Mouse (Mus musculus) lung, embryonic 15.5 days (tissue): Measurements from ENCODE around the gene Npl. TPM values are rescaled to one million over a fixed set of nuclear protein-coding genes. Genes with fewer than 3 reads are reported as not detected.
A peak's percentile ranks its signal among the peaks of the same experiment; 100 is the strongest.
"Not testable (repeated sequence)": the region's sequence is repeated elsewhere in the genome, so short reads cannot be mapped to it uniquely, and the experiment has no call there.

Source experiments
- ATAC-seq: fragments of 200-750 bp; cut with Nextera tagmentation; 2 replicates; pipeline ENCODE4 v1.8.0; 2017; ENCODE audit warnings: moderate number of reproducible peaks, borderline replicate concordance; ENCODE audit not compliant: low FRiP score, low TSS enrichment; ENCODE audit errors: extremely low read depth
- H3K27ac ChIP-seq: fragments of 300-500 bp; sonication (generic); 2 replicates; pipeline ENCODE4 v1.5.1; 2015; ENCODE audit warnings: moderate library complexity, mild to moderate bottlenecking, inconsistent platforms
- H3K27me3 ChIP-seq: fragments of 300-500 bp; sonication (generic); 2 replicates; pipeline ENCODE4 v1.6.1; 2015; ENCODE audit warnings: inconsistent platforms
- H3K36me3 ChIP-seq: fragments of 300-500 bp; sonication (generic); 2 replicates; pipeline ENCODE4 v1.6.1; 2015; ENCODE audit warnings: inconsistent platforms
- H3K4me1 ChIP-seq: fragments of 300-500 bp; sonication (generic); 2 replicates; pipeline ENCODE4 v1.6.1; 2015; ENCODE audit warnings: inconsistent platforms
- H3K4me2 ChIP-seq: fragments of 300-500 bp; sonication (generic); 2 replicates; pipeline ENCODE4 v1.6.1; 2015; ENCODE audit warnings: inconsistent platforms, mild to moderate bottlenecking, moderate library complexity
- H3K4me3 ChIP-seq: fragments of 300-500 bp; sonication (generic); 2 replicates; pipeline ENCODE4 v1.5.1; 2015; ENCODE audit warnings: mild to moderate bottlenecking, inconsistent platforms
- H3K9ac ChIP-seq: fragments of 300-500 bp; sonication (generic); 2 replicates; pipeline ENCODE4 v1.6.1; 2015; ENCODE audit warnings: inconsistent platforms
- H3K9me3 ChIP-seq: fragments of 300-500 bp; sonication (generic); 2 replicates; pipeline ENCODE4 v1.6.1; 2016; ENCODE audit warnings: inconsistent platforms
- WGBS: fragments of 180-500 bp; shearing (Covaris S2); methylation state at CpG from one replicate; pipeline ENCODE4 v1.1.7; 2015; 5-methylcytosine and 5-hydroxymethylcytosine counted together
- polyA plus RNA-seq: library from polyadenylated mRNA; unstranded; fragments of >200 nt; fragmentation: Nextera tagmentation; extraction: Ambion mirVana; gene quantifications from 2 replicates; pipeline ENCODE4 v1.2.1, GENCODE M21; 2015

Npl gene
- polyA plus RNA-seq, 1 experiment from 2014 or later, result 7.4 TPM

DNA sequence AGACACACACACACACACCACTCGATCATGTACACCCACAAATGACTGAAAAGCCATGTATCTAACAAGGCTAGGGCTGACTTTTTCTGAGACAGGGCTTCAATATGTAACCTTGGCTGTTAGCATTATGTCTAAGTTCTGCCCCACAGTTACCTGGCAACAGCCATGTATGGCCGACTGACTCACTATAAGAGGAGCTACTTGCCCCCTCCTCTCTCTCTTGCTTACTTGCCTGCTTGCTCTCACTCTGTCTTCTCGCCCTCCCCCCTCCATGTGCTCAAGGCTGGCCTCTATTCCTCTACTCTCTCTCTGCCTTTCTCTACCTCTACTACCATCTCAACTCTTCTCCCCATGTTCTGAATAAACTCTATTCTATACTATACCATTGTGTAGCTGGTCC, 9.1 kb downstream of the Npl start:
- Histone ChIP-seq H3K4me3 (no peak overlapping the region), H3K27me3 (no peaks in the 10 kb centered on the region), H3K9me3 (no peaks in the 10 kb centered on the region), H3K27ac (no peak overlapping the region), H3K4me2 (no peak overlapping the region), H3K9ac (no peak overlapping the region), H3K36me3 (no peaks in the 10 kb centered on the region), H3K4me1 (peaks cover 7% of the 10 kb centered on the region)
- 64% methylated on average over 3 of the region's 3 CpGs for WGBS
- no peak for ATAC-seq

DNA sequence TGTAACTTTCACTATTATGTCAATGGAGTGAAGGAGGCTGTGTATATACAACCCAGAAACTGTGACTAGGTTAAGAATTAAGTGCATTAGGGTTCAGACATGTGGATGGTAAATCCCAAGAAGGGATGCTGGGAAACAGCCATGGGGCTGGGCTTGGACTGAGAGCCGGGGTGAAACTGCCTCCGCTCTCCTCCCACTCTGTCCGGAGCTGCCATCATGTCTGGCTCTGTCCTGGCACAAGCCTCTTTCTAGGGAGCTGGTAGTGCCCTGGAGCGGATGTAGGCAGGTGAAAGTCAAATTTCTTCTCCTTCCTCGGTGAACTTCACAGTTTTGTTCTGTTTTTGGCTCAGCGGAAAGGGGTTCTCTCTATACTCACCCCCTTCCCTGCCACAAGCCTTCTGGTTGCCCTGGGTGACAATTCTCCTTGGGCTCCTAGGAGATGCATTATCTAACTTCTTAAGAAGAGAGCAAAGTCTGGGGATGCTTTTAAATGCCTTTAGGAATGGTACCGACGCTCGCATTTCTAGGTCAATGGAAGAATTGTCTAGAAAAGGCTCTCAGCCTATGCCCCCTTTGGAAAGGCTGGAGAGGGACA, 10.0 kb downstream of the Npl start:
- H3K4me1 ChIP-seq, result peaks cover 7% of the 10 kb centered on the region
- H3K4me3 ChIP-seq, result no peak overlapping the region
- H3K27me3 ChIP-seq, result no peaks in the 10 kb centered on the region
- H3K9me3 ChIP-seq, result no peaks in the 10 kb centered on the region
- ATAC-seq, result no peak
- H3K27ac ChIP-seq, result no peak overlapping the region
- H3K4me2 ChIP-seq, result no peak overlapping the region
- WGBS, result 76% methylated on average over 9 of the region's 9 CpGs
- no peak overlapping the region for H3K9ac ChIP-seq
- no peaks in the 10 kb centered on the region for H3K36me3 ChIP-seq

DNA sequence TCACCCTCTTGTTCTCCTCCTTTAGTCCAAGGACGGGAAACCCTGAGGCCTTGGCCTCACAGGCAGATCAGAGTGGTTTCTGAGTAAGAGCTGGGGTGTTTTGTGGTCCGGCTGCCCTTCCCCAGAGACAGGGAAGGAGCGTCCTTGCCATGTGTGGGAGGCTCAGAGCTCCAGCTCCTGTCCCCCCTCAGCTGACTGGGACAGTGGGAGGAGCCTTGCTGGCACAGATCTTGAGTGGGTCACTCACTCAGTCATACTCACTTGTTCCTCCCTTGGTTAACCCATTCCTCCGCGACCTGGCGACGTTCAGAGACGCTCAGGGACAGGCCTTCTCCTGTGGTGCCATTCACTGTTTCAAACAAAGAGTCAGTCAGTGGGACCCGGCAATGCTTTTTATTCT, 14.2 kb downstream of the Npl start:
- no peak for ATAC-seq
- H3K36me3 ChIP-seq, result no peaks in the 10 kb centered on the region
- peaks cover 5% of the 10 kb centered on the region for H3K4me1 ChIP-seq
- no peaks in the 10 kb centered on the region for H3K27me3 ChIP-seq
- 69% methylated on average over 9 of the region's 9 CpGs for WGBS
- H3K9ac ChIP-seq, result no peak overlapping the region
- H3K9me3 ChIP-seq, result no peaks in the 10 kb centered on the region
- H3K4me3 ChIP-seq, result no peak overlapping the region
- H3K4me2 ChIP-seq, result no peak overlapping the region
- H3K27ac ChIP-seq, result no peak overlapping the region

DNA sequence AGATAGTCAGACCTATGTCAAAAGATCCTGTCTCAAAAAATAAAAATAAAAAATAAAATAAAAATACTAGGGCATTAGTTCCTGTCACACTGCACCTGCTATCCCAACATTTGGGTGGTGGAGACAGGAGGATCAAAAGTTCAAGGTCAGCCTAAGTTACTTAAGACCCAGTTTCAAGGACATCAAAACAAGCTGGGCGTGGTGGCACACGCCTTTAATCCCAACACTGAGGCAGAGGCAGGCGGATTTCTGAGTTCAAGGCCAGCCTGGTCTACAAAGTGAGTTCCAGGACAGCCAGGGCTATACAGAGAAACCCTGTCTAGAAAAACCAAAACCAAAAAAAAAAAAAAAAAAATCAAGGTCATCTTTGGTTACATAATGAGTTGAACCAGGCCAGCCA, 16.9 kb downstream of the Npl start:
- H3K36me3 ChIP-seq, H3K9ac ChIP-seq, H3K4me3 ChIP-seq, H3K27ac ChIP-seq, H3K9me3 ChIP-seq, H3K4me1 ChIP-seq, H3K27me3 ChIP-seq, ATAC-seq: not testable (repeated sequence)
- WGBS, result 95% methylated on average over 3 of the region's 3 CpGs
- H3K4me2 ChIP-seq, result 0 out of 2 replicates have a peak overlapping the region, but pooled peaks have one; percentile 53

DNA sequence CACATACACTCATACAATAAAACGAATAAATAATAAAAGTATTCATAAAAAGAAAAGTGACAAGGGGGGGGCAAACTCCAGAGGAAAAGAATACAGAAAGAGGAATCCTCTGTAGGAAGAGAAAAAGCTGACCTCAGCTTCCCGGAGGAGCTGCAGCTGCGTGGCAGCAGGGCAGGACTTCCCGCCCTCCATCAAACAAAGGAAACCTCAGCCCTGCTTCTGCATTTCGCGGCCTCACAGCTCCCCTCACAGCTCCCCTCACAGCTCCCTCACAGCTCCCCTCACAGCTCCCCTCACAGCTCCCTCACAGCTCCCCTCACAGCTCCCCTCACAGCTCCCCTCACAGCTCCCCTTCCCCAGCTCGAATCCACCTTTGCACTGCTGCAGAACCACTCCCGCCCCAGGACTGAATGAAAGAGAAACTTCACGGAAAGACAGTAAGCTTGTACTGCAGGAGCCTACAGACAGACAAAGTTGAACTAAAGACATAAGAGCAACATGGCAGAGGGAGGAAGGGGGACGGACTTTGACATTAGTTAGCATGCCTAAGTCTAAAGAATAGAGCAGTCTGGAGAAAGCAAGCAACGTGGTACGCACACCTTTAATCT, 17.5 kb downstream of the Npl start:
- H3K36me3 ChIP-seq, result no peaks in the 10 kb centered on the region
- H3K4me1 ChIP-seq, result peaks cover 5% of the 10 kb centered on the region
- H3K4me2 ChIP-seq, result peak overlapping the region; percentile 53
- WGBS, result 18% methylated on average over 12 of the region's 12 CpGs
- no peaks in the 10 kb centered on the region for H3K9me3 ChIP-seq
- peak overlapping the region; percentile 27 for H3K9ac ChIP-seq
- ATAC-seq, result no peak
- H3K27ac ChIP-seq, result no peak overlapping the region
- H3K27me3 ChIP-seq, result no peaks in the 10 kb centered on the region
- peak overlapping the region; percentile 20; the same call in 1 of the 2 replicates for H3K4me3 ChIP-seq

DNA sequence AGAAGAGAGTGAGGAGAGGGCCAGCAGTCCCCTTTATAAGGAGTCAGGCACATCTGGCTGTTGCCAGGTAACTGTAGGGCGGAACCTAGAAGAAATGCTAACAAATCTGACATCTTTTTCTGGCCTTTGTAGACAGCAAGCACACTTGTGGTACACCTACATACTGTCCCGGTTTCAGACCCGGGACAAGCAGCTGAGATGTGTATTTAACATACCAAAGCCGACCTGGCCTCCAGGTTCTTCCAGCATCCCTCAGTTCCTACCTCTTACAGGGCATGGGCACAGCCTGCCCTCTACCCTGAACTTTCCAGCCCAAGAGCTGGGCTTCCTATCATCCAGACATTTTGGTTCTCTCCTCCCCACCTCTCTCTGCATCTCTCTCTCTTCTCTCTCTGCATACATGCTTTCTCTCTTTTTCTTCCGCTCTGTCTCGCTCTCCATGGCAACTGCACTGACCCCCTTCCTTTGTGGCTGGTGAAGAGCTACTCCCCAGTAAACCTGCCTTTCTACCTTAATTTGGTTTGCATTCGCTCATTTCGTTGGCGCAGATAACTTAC, 18.1 kb downstream of the Npl start:
- Histone ChIP-seq H3K9ac (no peak overlapping the region), H3K9me3 (no peaks in the 10 kb centered on the region), H3K4me3 (0 out of 2 replicates have a peak overlapping the region, but pooled peaks have one; percentile 20), H3K4me1 (peaks cover 5% of the 10 kb centered on the region), H3K27me3 (no peaks in the 10 kb centered on the region), H3K36me3 (no peaks in the 10 kb centered on the region), H3K27ac (no peak overlapping the region), H3K4me2 (peak overlapping the region; percentile 53; the same call in 1 of the 2 replicates)
- WGBS, result 29% methylated on average over 9 of the region's 9 CpGs
- ATAC-seq, result no peak; the same call in 1 of the 2 replicates

DNA sequence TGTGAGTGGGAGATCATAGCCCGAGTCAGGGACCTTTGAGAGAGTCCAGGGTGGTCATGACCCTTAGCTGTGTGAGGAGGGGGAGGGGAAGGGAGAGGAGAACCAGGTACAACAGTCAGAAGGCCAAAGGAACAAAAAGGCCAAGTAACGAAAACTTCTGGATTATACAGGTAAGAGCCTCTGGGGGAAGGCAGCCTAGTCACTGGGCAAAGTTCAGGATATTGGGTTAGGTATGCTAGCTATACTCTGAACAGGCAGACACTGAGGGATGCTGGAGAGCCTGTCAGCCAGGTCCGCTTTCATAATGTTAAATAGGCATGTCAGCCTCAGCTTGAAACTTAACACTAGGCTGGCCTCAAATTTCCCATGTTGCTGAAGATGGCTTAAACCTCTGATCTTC, 27.7 kb downstream of the Npl start:
- Histone ChIP-seq H3K27me3 (no peaks in the 10 kb centered on the region), H3K4me1 (no peaks in the 10 kb centered on the region), H3K4me3 (no peak overlapping the region), H3K27ac (no peak overlapping the region), H3K9ac (no peak overlapping the region), H3K36me3 (no peaks in the 10 kb centered on the region), H3K9me3 (no peaks in the 10 kb centered on the region), H3K4me2 (no peak overlapping the region)
- no peak for ATAC-seq
- WGBS, result 41% methylated on average over 3 of the region's 3 CpGs

DNA sequence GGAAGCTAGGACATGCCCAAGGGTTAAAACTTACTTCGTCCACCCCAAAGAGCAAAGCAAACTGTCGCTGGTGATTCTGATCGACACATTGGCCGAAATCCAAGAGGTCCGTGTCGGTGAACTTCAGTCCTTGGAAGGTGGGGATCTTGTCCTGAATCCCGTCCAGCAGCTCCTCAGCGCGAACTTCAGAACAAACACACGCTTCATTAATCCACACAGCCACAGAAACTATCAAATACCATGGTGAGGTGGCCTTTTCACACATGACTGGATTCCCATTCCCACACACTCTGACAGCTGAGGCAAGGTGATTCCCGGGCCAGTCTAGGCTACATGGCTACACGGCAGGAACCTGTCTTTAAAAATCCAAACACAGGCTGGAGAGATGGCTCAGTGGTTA, 34.5 kb downstream of the Npl start:
- H3K4me2 ChIP-seq, result no peak overlapping the region
- 50% methylated on average over 12 of the region's 12 CpGs for WGBS
- no peaks in the 10 kb centered on the region for H3K27me3 ChIP-seq
- H3K36me3 ChIP-seq, result no peaks in the 10 kb centered on the region
- H3K4me3 ChIP-seq, result no peak overlapping the region
- no peaks in the 10 kb centered on the region for H3K4me1 ChIP-seq
- ATAC-seq, result no peak
- H3K9me3 ChIP-seq, result no peaks in the 10 kb centered on the region
- no peak overlapping the region for H3K9ac ChIP-seq
- no peak overlapping the region for H3K27ac ChIP-seq

DNA sequence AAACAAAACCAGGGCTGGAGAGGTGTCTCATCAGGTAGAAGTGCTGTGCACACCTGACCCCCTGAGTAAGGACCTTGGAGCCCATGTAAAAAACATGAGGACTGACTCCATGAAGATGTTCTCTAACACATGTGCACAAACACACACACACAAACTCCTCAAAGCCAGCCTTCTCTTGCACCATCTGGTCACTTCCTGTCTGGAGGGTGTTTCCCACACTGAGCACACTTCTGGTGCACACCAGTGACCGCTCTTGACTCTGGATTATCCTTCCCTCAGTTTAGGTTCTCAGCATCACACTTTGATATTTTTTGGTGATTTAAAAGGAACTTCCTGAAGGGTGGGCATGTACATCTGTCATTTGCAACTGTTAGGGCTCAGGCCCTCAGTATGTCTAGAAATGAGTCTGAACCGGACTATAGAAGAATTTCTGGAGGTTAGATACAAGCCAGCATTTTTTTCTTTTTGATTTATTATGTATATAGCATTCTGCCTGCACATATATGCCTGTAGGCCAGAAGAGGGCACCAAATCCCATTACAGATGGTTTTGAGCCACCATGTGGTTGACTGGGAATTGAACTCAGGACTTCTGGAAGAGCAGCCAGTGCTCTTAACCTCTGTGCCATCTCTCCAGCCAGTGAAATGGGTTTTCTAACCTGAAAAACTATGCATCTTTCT, 39.4 kb downstream of the Npl start:
- Histone ChIP-seq H3K9me3 (no peaks in the 10 kb centered on the region), H3K27me3 (no peaks in the 10 kb centered on the region), H3K4me2 (no peak overlapping the region), H3K27ac (no peak overlapping the region), H3K4me1 (no peaks in the 10 kb centered on the region), H3K4me3 (no peak overlapping the region), H3K9ac (no peak overlapping the region), H3K36me3 (no peaks in the 10 kb centered on the region)
- no peak for ATAC-seq
- WGBS, result 52% methylated on average over 2 of the region's 2 CpGs

DNA sequence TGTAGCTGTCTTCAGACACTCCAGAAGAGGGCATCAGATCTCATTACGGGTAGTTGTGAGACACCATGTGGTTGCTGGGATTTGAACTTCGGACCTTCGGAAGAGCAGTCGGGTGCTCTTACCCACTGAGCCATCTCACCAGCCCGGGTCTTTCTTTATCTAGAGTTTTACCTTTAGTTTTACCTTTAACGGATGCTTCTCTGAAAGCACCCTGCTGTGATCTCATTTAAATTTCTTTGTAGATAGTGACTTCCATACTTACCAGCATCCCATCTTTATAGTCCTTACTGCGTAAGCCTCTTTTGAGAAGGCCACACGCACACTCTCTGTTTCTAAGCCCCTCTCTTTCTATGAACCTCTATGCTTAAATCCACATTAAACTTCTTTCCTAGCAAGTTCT, 40.3 kb downstream of the Npl start:
- H3K4me3 ChIP-seq, H3K4me1 ChIP-seq, H3K27me3 ChIP-seq, H3K27ac ChIP-seq, H3K9me3 ChIP-seq, H3K4me2 ChIP-seq, H3K9ac ChIP-seq, ATAC-seq, H3K36me3 ChIP-seq: not testable (repeated sequence)
- 66% methylated on average over 8 of the region's 8 CpGs for WGBS

DNA sequence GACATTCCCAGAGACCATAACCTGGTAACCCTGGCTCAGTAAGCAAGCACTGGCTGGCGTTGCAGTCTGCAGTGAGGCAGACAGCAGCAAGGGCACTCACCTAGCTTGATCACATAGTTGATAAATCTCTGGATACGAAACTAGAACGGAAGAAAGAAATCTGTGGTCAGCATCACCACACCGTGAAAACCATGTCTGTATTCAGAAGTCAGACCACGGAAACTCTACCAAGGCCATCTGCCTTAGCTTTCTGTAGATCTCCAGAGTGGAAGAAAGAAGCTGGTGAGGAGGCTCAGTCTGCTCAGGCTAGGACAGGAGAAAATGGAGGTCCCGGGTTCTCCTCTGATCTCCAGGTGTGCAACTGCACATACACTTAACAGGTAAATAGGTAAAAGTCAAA, 40.8 kb downstream of the Npl start:
- H3K9me3 ChIP-seq, result no peaks in the 10 kb centered on the region
- 83% methylated on average over 6 of the region's 6 CpGs for WGBS
- no peak overlapping the region for H3K9ac ChIP-seq
- no peak overlapping the region for H3K4me3 ChIP-seq
- ATAC-seq, result no peak
- H3K4me1 ChIP-seq, result no peaks in the 10 kb centered on the region
- no peaks in the 10 kb centered on the region for H3K27me3 ChIP-seq
- no peak overlapping the region for H3K27ac ChIP-seq
- no peak overlapping the region for H3K4me2 ChIP-seq
- H3K36me3 ChIP-seq, result no peaks in the 10 kb centered on the region

DNA sequence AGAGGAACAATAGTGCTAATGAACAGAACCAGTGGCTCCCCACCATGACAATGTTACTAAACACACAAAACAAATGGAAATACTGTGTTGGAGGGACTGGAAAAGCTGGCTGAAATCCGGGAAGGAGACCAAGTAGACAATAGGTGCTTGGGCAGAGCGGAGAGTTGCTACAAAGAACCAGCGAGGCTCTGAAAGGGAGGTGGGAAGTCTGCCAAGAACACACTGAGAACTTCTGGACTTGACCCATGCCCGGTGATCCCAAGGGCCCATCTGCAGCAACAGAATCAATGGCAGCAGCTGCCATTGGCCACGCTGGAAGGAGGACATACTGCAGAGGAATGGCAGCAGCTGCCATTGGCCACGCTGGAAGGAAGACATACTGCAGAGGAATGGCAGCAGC, 43.6 kb downstream of the Npl start:
- no peaks in the 10 kb centered on the region for H3K4me1 ChIP-seq
- H3K4me3 ChIP-seq, result no peak overlapping the region
- H3K9me3 ChIP-seq, result no peaks in the 10 kb centered on the region
- H3K27me3 ChIP-seq, result no peaks in the 10 kb centered on the region
- WGBS, result 74% methylated on average over 6 of the region's 6 CpGs
- ATAC-seq, result no peak
- no peak overlapping the region for H3K9ac ChIP-seq
- H3K36me3 ChIP-seq, result no peaks in the 10 kb centered on the region
- H3K27ac ChIP-seq, result no peak overlapping the region
- H3K4me2 ChIP-seq, result no peak overlapping the region
